Mouse (Mus musculus) liver, embryonic 14.5 days (tissue): ENCODE measurements around the gene 2900026A02Rik.

Experiments used
- CTCF ChIP-seq: IDR thresholded peaks from 2 replicates; pipeline ENCODE4 v1.5.1; 2016; ENCODE audit warnings: antibody characterized with exemption, low read depth, control low read depth
- EP300 ChIP-seq: IDR thresholded peaks from 2 replicates; pipeline ENCODE4 v1.6.1; 2016; ENCODE audit warnings: antibody characterized with exemption, low read depth

GRCm38 (mm10) chr5:113216328-113216960 lies 4.6 kb downstream of the 2900026A02Rik start:
- TF ChIP-seq EP300 (no peak), CTCF (no peak)
